Mouse (Mus musculus) cerebellum, adult 9-10 months (tissue): ENCODE data around the gene Bcl9.

ENCODE experiments used
- DNase-seq: peaks from one replicate; pipeline ENCODE4 v3.0.0; 2022

Bcl9 gene

GRCm38 (mm10) chr3:97230631-97231404, 66.9 kb downstream of the Bcl9 start:
- no peak for DNase-seq

- DNase-seq = no peak
Observed at GRCm38 (mm10) chr3:97228457-97228856, 69.3 kb downstream of the Bcl9 start.

- DNase-seq = no peak
Observed at GRCm38 (mm10) chr3:97228020-97228419, 69.7 kb downstream of the Bcl9 start.

DNA sequence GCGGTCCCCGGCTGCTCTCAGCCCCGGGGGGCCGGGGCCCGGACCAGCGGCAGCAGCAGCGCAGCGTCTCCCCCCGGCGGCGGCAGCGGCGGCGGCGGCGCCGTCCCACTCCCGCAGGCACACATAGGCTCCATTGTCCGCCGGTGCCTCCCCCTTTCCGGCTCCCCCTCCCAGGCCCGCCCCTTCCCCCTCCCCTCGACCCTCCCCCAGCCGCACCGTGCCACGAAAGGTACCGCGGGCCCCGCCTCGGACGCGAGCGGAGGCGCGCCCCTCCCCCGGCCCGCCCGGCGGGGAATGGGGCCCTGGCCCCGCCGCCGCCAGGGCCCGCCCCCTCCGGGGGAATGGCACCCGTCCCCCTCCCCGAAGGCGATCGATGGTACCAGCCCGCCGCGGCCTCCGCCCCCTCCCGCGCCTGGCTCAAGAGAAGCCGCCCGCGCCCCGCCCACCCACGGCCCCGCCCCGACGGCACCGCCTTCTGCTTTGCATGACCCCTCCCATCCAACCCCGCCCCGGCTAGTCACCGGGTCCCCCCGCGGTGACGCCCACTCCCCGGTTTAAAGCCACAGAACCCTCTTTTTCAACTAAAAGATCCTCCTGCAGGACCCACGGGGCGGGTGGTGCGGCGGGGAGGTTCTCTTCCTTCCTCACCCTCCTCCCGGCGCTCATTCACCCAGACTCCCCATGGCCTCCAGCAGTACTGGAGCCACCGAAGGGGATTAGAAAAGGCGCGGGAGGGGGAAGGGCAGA, 70.3 kb downstream of the Bcl9 start:
- DNase-seq = peak; percentile 91

DNA sequence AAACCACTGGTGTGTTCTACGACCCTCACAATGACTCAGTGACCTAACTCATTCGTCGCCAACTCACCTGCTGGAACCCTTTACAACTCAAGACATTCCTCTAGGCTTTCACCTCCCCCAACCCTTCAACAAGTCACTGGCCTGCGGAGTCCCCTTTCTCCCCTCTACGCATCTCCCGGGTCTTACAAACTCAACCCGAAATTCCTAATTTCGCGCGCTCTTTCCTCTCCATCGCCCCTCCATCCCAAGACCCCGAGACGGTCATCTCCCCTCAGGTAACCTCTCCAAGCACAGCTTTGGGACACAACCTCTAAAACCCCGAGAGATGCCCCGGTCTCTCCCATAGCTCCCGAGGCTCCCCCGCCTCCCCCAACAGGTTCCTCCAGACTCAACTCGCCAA, 71.0 kb downstream of the Bcl9 start:
- no peak for DNase-seq

GRCm38 (mm10) chr3:97225231-97225630, 72.5 kb downstream of the Bcl9 start:
- no peak for DNase-seq

- DNase-seq = no peak
Observed at GRCm38 (mm10) chr3:97223261-97223660, 74.5 kb downstream of the Bcl9 start.

DNA sequence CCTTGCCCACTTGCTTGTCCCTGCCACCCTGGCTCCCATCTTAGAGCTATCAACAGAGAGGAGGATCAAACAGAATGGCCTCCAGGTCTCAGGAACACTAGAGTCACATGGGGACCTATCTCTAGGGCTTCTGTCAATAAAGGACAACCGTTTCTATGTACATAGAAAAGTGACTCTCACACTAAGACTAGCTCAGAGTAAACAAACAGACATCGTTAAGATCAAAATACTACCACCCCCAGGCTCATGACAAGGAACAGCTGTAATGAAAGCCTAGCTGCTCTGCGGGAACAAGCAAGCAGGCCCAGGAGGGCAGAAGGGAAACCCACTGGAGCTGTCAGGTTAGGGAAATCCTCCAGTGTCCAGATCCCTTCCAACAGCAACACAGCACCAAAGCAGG, 82.2 kb downstream of the Bcl9 start:
- DNase-seq = no peak

DNA sequence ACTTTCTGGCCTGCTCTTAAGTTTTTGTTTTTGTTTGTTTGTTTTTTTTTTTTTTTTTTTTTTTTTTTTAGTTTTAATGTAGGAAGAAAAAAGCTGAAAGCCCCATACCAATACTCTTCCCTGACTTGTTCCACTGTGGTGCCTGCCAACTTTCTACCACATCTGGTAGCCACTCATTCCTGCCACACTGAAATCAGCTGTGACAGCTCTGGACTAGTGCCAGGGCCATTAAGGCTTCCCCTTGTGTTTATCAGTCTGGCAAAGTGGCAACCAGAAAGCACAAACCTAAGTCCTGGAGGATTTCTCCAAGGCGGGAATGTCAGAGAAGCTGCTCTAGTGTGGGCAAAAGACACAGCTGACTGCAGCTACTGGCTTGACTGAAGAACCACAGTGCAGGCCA, 83.3 kb downstream of the Bcl9 start:
- no peak for DNase-seq

DNA sequence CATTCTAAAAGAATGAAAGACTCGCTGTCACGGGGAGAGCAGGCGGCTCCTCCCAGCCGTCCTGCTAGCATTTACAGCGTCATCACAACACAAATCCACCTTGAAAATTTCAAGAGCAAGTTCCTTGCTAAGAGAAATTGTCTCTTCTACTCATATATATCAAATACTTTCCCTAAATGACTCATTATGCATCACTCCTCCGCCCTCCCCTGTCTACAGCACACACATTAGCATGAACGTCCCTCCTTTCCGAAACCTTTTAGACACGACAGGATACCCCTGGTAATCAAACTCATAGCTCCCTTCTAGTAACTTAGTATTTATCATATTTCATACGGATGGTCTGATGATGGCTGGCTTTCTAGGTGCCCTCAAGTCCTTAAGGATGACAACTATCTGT, 83.8 kb downstream of the Bcl9 start:
- no peak for DNase-seq

- no peak for DNase-seq
Observed at GRCm38 (mm10) chr3:97211177-97211576, 86.5 kb downstream of the Bcl9 start.

- peak; percentile 51 for DNase-seq
Observed at GRCm38 (mm10) chr3:97209351-97209750, 88.4 kb downstream of the Bcl9 start.

- DNase-seq = no peak
Observed at GRCm38 (mm10) chr3:97206521-97206920, 91.2 kb downstream of the Bcl9 start.

DNA sequence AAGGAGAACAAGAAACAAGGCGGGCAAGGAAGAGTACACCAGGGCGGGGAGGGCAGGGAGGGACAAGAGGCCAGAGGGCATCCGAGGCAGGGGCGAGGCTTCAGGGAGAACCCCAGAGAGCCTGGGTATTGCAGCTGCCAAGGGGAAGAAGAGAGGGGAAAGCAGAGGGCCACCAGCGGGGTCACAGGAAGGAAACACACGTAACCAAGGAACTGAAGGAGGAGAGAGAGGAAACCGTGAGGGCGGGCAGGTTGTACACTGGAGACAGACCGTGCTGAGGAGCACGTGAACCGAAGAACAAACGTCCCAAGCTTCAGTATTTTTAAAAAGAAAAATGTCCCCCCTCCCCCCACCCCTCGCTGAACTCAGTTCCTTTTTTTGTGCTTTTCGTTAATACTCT, 93.8 kb downstream of the Bcl9 start:
- DNase-seq = no peak

GRCm38 (mm10) chr3:97201943-97202342, 95.8 kb downstream of the Bcl9 start:
- peak; percentile 71 for DNase-seq

DNA sequence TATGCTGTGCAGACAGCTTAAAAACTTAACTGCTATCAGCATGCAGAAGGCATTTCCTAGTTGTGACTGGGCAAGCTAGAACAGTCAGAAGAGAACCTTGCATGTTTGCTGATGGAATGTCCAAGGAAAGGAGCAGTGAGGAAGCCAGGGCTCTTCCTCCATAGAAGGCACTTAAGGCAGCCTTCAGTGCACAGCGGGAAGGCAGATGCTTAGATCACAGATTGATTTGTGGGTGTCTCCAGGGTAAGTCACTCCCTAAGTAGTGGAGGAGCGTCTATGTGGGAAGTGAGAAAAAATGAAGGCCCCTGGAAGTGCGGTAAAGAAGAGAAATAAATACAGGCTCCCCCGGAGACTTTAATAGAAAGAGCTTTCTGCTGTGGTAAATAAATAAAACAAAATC, 98.5 kb downstream of the Bcl9 start:
- no peak for DNase-seq

GRCm38 (mm10) chr3:97196571-97196970, 101.1 kb downstream of the Bcl9 start:
- DNase-seq = no peak

- DNase-seq = peak; percentile 67
Observed at GRCm38 (mm10) chr3:97185098-97185860, 112.4 kb downstream of the Bcl9 start.

DNA sequence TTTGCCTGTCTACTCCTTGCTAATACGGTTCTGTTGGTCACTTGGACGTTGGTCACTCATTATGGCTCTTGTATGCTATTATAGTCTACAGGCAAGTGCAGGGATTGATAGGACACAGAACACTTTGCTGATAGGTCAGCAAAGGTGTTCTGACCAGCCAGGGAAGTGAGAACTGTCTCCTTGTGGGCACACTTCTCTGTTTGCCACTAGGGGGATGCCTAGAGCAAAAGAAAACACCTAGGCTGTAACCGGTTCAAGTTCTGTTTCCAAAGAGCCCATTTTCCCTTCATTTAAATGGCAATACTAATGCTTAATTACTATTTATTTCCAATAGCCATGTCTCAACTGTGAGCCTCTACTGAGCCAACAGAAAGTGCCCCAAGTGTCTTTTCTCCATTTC, 113.9 kb downstream of the Bcl9 start:
- peak; percentile 24 for DNase-seq

- no peak for DNase-seq
Observed at GRCm38 (mm10) chr3:97180527-97180926, 117.2 kb downstream of the Bcl9 start.

GRCm38 (mm10) chr3:97178885-97179284, 118.8 kb downstream of the Bcl9 start:
- no peak for DNase-seq

DNA sequence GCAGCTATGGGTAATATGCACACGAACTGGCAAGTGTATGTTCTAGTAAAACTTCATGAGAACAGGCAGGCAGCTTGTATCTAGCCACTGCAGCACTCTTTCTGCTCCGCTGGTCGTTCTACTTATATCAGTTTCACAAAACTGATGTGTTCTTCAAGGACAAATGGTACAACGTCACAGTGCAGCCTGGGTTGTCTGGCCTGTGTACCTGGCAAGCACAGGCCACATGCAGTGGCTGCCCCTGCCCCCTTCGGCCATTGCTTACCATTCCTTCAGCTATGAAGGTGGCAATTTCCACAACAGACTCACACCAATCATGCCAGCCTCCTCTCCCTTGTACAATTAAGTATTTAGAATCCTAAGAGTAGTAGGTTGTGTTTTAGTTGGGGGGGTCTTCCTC, 125.1 kb downstream of the Bcl9 start:
- no peak for DNase-seq

DNA sequence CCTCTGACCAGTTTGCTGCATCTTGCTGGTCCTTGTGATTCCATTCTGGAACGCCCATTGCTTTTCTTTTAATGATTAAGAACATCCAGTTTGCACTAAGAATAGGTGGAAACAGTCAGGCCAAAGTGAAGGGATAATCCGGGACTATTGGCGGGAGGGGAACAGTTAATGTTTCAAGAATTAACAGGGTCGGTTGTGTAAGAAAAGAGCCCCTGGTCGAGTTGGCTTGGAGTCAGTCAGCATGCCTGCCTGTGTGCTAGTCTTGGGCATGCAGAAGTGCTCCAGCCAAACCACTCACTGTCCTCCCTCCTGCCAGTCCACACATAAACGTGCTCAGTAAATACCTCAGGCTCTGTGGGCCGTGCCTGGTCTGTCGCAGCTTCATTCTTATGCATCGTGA, 125.5 kb downstream of the Bcl9 start:
- no peak for DNase-seq

DNA sequence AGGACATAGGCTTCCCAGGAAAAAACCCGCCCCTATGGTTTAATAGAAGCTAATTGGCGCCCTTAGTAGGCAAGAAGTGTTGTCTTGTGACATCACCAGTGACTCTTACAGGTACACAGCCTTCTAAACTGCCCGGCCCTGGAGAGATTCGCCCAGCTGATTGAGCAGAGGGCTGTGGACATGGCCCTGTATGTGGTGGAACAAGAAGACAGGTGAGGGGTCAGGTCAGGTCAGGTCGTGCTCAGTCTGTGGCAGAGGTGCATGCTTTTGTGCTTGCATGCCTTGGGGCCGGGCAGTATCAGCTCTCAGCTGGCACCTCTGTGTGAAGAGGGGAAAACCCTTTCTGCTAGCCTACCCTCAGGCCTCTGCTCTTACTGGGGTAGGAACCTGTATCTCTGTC, 126.2 kb downstream of the Bcl9 start:
- DNase-seq = no peak
